In the genomic region with DNA sequence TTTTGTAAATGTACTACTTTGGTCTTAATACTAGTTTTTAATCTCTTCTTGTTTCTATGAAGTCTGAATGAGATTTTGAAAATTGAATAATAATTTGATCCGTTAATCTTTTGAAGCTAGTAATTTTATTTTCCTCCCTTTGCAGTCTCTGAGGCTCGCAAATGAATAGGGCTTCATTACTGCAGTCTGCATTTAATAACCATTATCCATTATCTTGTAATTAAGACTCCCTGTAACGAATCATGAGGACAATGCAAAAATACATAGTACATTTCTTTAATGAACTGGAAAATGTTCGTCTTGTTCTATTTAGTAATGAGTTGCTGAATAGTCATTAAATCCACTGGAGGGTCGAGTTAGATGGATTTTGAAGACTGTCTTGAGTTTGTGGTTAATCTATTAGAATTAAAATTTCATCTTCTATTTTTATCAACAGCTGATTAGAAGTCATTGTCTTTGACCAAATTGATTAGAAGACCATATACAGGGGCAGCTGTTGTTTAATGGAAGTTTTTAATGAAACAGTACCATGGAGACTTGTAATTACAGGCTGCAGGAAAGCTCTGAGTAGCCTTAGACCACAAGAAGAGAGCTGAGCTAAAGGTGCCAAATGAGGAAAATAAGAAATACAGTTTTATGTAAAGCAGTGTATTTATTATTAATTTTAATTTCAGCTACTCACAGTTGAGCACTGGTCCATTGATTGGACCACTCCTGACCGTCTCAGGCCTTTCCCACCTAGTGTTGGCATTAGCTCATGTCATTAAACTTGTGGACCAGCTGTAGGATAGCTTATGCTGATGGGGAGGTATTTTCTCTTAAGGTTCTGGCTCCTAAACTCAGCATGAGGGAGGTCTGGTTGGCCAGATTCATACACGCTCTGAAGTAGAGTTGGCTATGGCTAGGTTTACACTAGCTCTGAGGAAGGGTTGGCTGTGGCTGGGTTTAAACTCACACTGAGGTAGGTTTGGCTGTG, we compare ENCODE assay signal across 18 mouse cellular contexts.
DNase-seq lines count a peak whose midpoint lies in the region; ATAC-seq lines count a peak whose summit lies in the region.
"Had no signal": no experiment of that assay in that cellular context is flagged by ENCODE, and none has a peak within 500 bp of the region (broad histone marks: within the 10 kb centered on the region; RNA-seq: fewer than 3 reads in every experiment).

No protein-coding gene starts in this region.

- H3K4me2 ChIP-seq in midbrain, embryonic 11.5 days = no peak overlapping the region
- no peak overlapping the region for H3K4me2 ChIP-seq in midbrain, embryonic 15.5 days
- H3K4me2 ChIP-seq in hindbrain, embryonic 15.5 days = no peak overlapping the region
- H3K4me2 ChIP-seq in neural tube, embryonic 15.5 days = no peak overlapping the region
- no peak overlapping the region for H3K4me2 ChIP-seq in liver, embryonic 12.5 days
- H3K4me2 ChIP-seq: embryonic facial prominence, embryonic 12.5 days; liver, embryonic 15.5 days had no signal

- no peaks in the 10 kb centered on the region for H3K9me3 ChIP-seq in midbrain, embryonic 11.5 days (ENCODE audit: control insufficient read depth, low read length)
- H3K9me3 ChIP-seq in midbrain, embryonic 15.5 days = no peaks in the 10 kb centered on the region
- H3K9me3 ChIP-seq in hindbrain, embryonic 15.5 days = no peaks in the 10 kb centered on the region
- no peaks in the 10 kb centered on the region for H3K9me3 ChIP-seq in neural tube, embryonic 15.5 days (replicated peaks)
- no peaks in the 10 kb centered on the region for H3K9me3 ChIP-seq in liver, embryonic 12.5 days (replicated peaks)
- H3K9me3 ChIP-seq: embryonic facial prominence, embryonic 12.5 days; liver, embryonic 15.5 days had no signal

- no peak overlapping the region for H3K9ac ChIP-seq in midbrain, embryonic 11.5 days (ENCODE audit: low read length)
- H3K9ac ChIP-seq in midbrain, embryonic 15.5 days = no peak overlapping the region
- H3K9ac ChIP-seq in hindbrain, embryonic 15.5 days = no peak overlapping the region
- no peak overlapping the region for H3K9ac ChIP-seq in neural tube, embryonic 15.5 days (replicated peaks)
- H3K9ac ChIP-seq in liver, embryonic 12.5 days = no peak overlapping the region
- H3K9ac ChIP-seq: embryonic facial prominence, embryonic 12.5 days; liver, embryonic 15.5 days had no signal

- peak; percentile 30 for ATAC-seq in midbrain, embryonic 11.5 days (ENCODE audit: low FRiP score)
- ATAC-seq in midbrain, embryonic 15.5 days (replicated peaks) = no peak
- ATAC-seq in hindbrain, embryonic 15.5 days (ENCODE audit: low FRiP score, low read depth) = peak; percentile 47; the same call in 1 of the 2 replicates
- peak; percentile 32 for ATAC-seq in megakaryocyte, adult 5-6 weeks (ENCODE audit: poor library complexity, severe bottlenecking)
- peak; percentile 70 for ATAC-seq in neural tube, embryonic 15.5 days (ENCODE audit: low FRiP score)
- ATAC-seq in liver, embryonic 12.5 days = no peak
- no peak for ATAC-seq in megakaryocyte progenitor cell, adult 5-6 weeks (replicated peaks; ENCODE audit: poor library complexity)
- ATAC-seq: inflammation-experienced regulatory T-cells, adult 6 months; lung, postnatal 0 days had no signal

- no peak for DNase-seq in midbrain, embryonic 11.5 days (ENCODE audit: low spot score, missing footprints)
- no peak for DNase-seq in kidney, postnatal 10 days
- DNase-seq: cerebellum, adult 11 months; cerebellum, postnatal 36 days; gastrocnemius, postnatal 25 days; heart, postnatal 10 days; kidney, adult 8-10 months; thymus, adult 2 months had no signal

- no peak overlapping the region for H3K4me3 ChIP-seq in midbrain, embryonic 11.5 days (ENCODE audit: low read depth, low read length)
- H3K4me3 ChIP-seq in midbrain, embryonic 15.5 days = no peak overlapping the region
- no peak overlapping the region for H3K4me3 ChIP-seq in hindbrain, embryonic 15.5 days
- no peak overlapping the region for H3K4me3 ChIP-seq in neural tube, embryonic 15.5 days (replicated peaks)
- no peak overlapping the region for H3K4me3 ChIP-seq in liver, embryonic 12.5 days
- H3K4me3 ChIP-seq: embryonic facial prominence, embryonic 12.5 days; liver, embryonic 15.5 days had no signal

- no peaks in the 10 kb centered on the region for H3K27me3 ChIP-seq in midbrain, embryonic 11.5 days (ENCODE audit: control insufficient read depth, insufficient read depth, low read length)
- no peaks in the 10 kb centered on the region for H3K27me3 ChIP-seq in midbrain, embryonic 15.5 days (replicated peaks)
- H3K27me3 ChIP-seq in hindbrain, embryonic 15.5 days = no peaks in the 10 kb centered on the region
- 0 out of 2 replicates have a peak, but pooled peaks cover 11% of the 10 kb centered on the region for H3K27me3 ChIP-seq in neural tube, embryonic 15.5 days (replicated peaks)
- H3K27me3 ChIP-seq in liver, embryonic 12.5 days (replicated peaks) = no peaks in the 10 kb centered on the region
- H3K27me3 ChIP-seq: embryonic facial prominence, embryonic 12.5 days; liver, embryonic 15.5 days had no signal

- no peak overlapping the region for H3K27ac ChIP-seq in midbrain, embryonic 11.5 days (ENCODE audit: low read depth, low read length)
- no peak overlapping the region for H3K27ac ChIP-seq in midbrain, embryonic 15.5 days
- H3K27ac ChIP-seq in hindbrain, embryonic 15.5 days (replicated peaks) = no peak overlapping the region
- 0 out of 2 replicates have a peak overlapping the region, but pooled peaks have one; percentile 0 for H3K27ac ChIP-seq in neural tube, embryonic 15.5 days (replicated peaks)
- H3K27ac ChIP-seq in liver, embryonic 12.5 days = no peak overlapping the region
- H3K27ac ChIP-seq: embryonic facial prominence, embryonic 12.5 days; liver, embryonic 15.5 days had no signal

- H3K4me1 ChIP-seq in midbrain, embryonic 11.5 days (ENCODE audit: control insufficient read depth, insufficient read depth, low read length) = no peaks in the 10 kb centered on the region
- no peaks in the 10 kb centered on the region for H3K4me1 ChIP-seq in midbrain, embryonic 15.5 days
- H3K4me1 ChIP-seq in hindbrain, embryonic 15.5 days (replicated peaks) = peaks cover 2% of the 10 kb centered on the region; the same call in 1 of the 2 replicates
- peaks cover 11% of the 10 kb centered on the region; the same call in 1 of the 2 replicates for H3K4me1 ChIP-seq in neural tube, embryonic 15.5 days
- H3K4me1 ChIP-seq in liver, embryonic 12.5 days = peaks cover 6% of the 10 kb centered on the region; the same call in 1 of the 2 replicates
- H3K4me1 ChIP-seq: embryonic facial prominence, embryonic 12.5 days; liver, embryonic 15.5 days had no signal

- H3K36me3 ChIP-seq in midbrain, embryonic 11.5 days (ENCODE audit: control insufficient read depth, insufficient read depth, low read length) = no peaks in the 10 kb centered on the region
- H3K36me3 ChIP-seq in midbrain, embryonic 15.5 days (replicated peaks) = no peaks in the 10 kb centered on the region
- no peaks in the 10 kb centered on the region for H3K36me3 ChIP-seq in hindbrain, embryonic 15.5 days
- H3K36me3 ChIP-seq in neural tube, embryonic 15.5 days = no peaks in the 10 kb centered on the region
- no peaks in the 10 kb centered on the region for H3K36me3 ChIP-seq in liver, embryonic 12.5 days
- H3K36me3 ChIP-seq: embryonic facial prominence, embryonic 12.5 days; liver, embryonic 15.5 days had no signal

- 90% methylated on average over 7 of the region's 7 CpGs for WGBS in midbrain, embryonic 11.5 days
- WGBS in midbrain, embryonic 15.5 days = 65% methylated on average over 7 of the region's 7 CpGs
- WGBS in hindbrain, embryonic 15.5 days = 48% methylated on average over 7 of the region's 7 CpGs
- WGBS in neural tube, embryonic 15.5 days = 41% methylated on average over 7 of the region's 7 CpGs
- 71% methylated on average over 7 of the region's 7 CpGs for WGBS in liver, embryonic 12.5 days (ENCODE audit: insufficient replicate concordance)

Comparison
In these comparisons a context has a peak if more than half of its experiments do, and no peak if none do; other contexts are left out.
1. ATAC-seq: peak in midbrain, embryonic 11.5 days (single experiment), hindbrain, embryonic 15.5 days (single experiment), megakaryocyte, adult 5-6 weeks (single experiment) and neural tube, embryonic 15.5 days (single experiment); none in midbrain, embryonic 15.5 days (single experiment), liver, embryonic 12.5 days (single experiment) and megakaryocyte progenitor cell, adult 5-6 weeks (single experiment).